Mouse (Mus musculus): ENCODE measurements at regions not wholly inside any gene's neighbourhood (a gene's known extent, or its start where the extent isn't known, plus 50 kb on each side); places are given as distances from the start of the nearest gene placed in this dataset.

DNA sequence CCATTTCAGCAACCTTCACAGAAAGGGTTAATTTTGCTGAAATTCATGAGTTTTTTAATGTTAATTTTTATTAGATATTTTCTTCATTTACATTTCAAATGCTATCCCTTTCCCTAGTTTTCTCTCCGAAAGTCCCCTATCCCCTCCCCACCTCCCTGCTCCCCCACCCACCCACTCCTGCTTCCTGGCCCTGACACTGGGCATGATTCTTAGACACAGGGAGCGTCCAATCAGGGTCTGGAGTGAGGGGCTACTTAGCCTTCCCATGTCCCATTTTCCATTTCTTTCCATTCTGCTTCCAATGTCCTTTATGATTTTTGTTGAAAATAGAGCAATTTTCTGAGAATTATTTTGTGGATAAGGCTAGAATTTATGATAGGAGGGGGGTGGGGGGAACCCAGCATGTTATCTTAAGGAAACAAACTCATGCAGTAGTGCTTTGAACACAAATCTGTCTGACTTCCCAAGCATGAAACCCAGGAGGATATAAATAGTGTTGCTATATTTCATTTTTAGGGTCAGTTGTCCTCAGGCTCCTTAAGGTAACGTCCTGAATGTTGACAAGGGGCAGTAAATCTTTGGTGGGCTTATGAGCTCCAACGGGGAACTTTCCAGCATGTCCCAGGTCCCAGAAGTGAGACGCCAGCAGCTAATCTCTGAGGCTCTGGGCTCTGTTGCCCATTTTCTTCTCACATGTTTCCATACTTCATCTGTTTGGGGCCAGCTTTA is 254.0 kb downstream of the 4930544G11Rik start:
- no peak for TF ChIP-seq POLR2A (IDR thresholded peaks at IDR 0.05; ENCODE audit: extremely low read depth, insufficient read depth, low read length)
- no peak for TF ChIP-seq CTCF (IDR thresholded peaks at IDR 0.05; ENCODE audit: extremely low read depth, insufficient read depth, low read length)

Data from cortical plate, adult 2 months (tissue).